Mouse (Mus musculus) heart, postnatal 14 days (tissue): Measurements from ENCODE around the gene Trim30b. TPM values are rescaled to one million over a fixed set of nuclear protein-coding genes. Genes with fewer than 3 reads are reported as not detected.
"Not testable (repeated sequence)": the region's sequence is repeated elsewhere in the genome, so short reads cannot be mapped to it uniquely, and the experiment has no call there.

ENCODE experiments used
- DNase-seq, 2 experiments: peaks; one replicate each; pipeline ENCODE4 v3.0.0; 2021 to 2022
- intact Hi-C: fragments of 180-260 bp; cut with DNase I; formaldehyde crosslinking; loops from one replicate; pipeline ENCODE4 v1.15.1; 2025
- long read RNA-seq, 2 experiments: library from polyadenylated mRNA; stranded (forward); transcript quantifications; one replicate each; pipeline ENCODE4 v2.0.0; 2021
- total RNA-seq, 2 experiments: library from RNA; stranded (reverse); gene quantifications; 2 replicates each; pipeline ENCODE4 v1.2.3; 2021

Gene Trim30b
- not detected for total RNA-seq
- long read RNA-seq, experiment 1: 0 reads
- long read RNA-seq, experiment 2: 0 reads

GRCm38 (mm10) chr7:104369736-104370414, at the start of gene Trim30b:
Gene Trim30b, minus strand, starts transcription at chr7:104369884.
- intact Hi-C loops: no loop called here
- peak; percentile 2 to 9 for DNase-seq

- no peak for DNase-seq
- intact Hi-C loops: no loop called here
Measured at GRCm38 (mm10) chr7:104404460-104404950, 34.8 kb upstream of the Trim30b start.

- DNase-seq: peak; percentile 1
- intact Hi-C loops: no loop called here
Measured at GRCm38 (mm10) chr7:104401140-104401539, 31.5 kb upstream of the Trim30b start.

GRCm38 (mm10) chr7:104400698-104401097, 31.0 kb upstream of the Trim30b start, which contains the start of gene Trim30c:
Gene Trim30c, minus strand, starts transcription at chr7:104400837.
- intact Hi-C loops: no loop called here
- no peak for DNase-seq

- intact Hi-C loops: no loop called here
- DNase-seq: no peak
Measured at GRCm38 (mm10) chr7:104398492-104398891, 28.8 kb upstream of the Trim30b start.

- no peak for DNase-seq
- intact Hi-C loops: no loop called here
Measured at GRCm38 (mm10) chr7:104366339-104366738, 3.3 kb downstream of the Trim30b start.

- no peak for DNase-seq
- intact Hi-C loops: no loop called here
Measured at GRCm38 (mm10) chr7:104353600-104353967, 16.1 kb downstream of the Trim30b start.

- intact Hi-C loops: no loop called here
Measured at GRCm38 (mm10) chr7:104352717-104353599, 16.7 kb downstream of the Trim30b start, which contains the start of gene Trim12c. Gene Trim12c, minus strand, starts transcription at chr7:104353362.

GRCm38 (mm10) chr7:104348043-104348442, 21.6 kb downstream of the Trim30b start:
- intact Hi-C loops, DNase-seq: not testable (repeated sequence)

More at GRCm38 (mm10) chr7:104352717-104353599, 16.7 kb downstream of the Trim30b start, which contains the start of gene Trim12c:
- peak; percentile 64 to 70 for DNase-seq

GRCm38 (mm10) chr7:104340744-104341143, 28.9 kb downstream of the Trim30b start:
- DNase-seq, intact Hi-C loops: not testable (repeated sequence)

GRCm38 (mm10) chr7:104335547-104335946, 34.1 kb downstream of the Trim30b start:
- DNase-seq, intact Hi-C loops: not testable (repeated sequence)

GRCm38 (mm10) chr7:104329171-104329570, 40.5 kb downstream of the Trim30b start, which contains the start of gene Trim34b:
Gene Trim34b, plus strand, starts transcription at chr7:104329471.
- intact Hi-C loops: loop anchor here (10.0 kb wide), 1 partner anchor 104 kb away; no protein-coding TSS in a partner anchor
- DNase-seq: not testable (repeated sequence)

GRCm38 (mm10) chr7:104322028-104322427, 47.7 kb downstream of the Trim30b start:
- intact Hi-C loops: loop anchor here (10.0 kb wide), 1 partner anchor 97 kb away; no protein-coding TSS in a partner anchor

GRCm38 (mm10) chr7:104315369-104316080, 54.2 kb downstream of the Trim30b start, which contains the start of gene Trim12a:
Gene Trim12a, minus strand, starts transcription at chr7:104315466.
- intact Hi-C loops, DNase-seq: not testable (repeated sequence)

More at GRCm38 (mm10) chr7:104322028-104322427, 47.7 kb downstream of the Trim30b start:
- DNase-seq: no peak

GRCm38 (mm10) chr7:104314796-104315353, 54.8 kb downstream of the Trim30b start:
- peak; percentile 5 to 12 for DNase-seq
- intact Hi-C loops: no loop called here
